Mouse (Mus musculus) MEL (cell line): ENCODE measurements around the gene Hsd17b13. TPM values are rescaled to one million over a fixed set of nuclear protein-coding genes. Genes with fewer than 3 reads are reported as not detected.

Source experiments
- DNase-seq: peaks from one replicate; pipeline ENCODE4 v3.0.0; 2011; ENCODE audit warnings: low read depth, low spot score
- H3K27ac ChIP-seq: 2 replicates; pipeline ENCODE4 v1.5.1; 2012; ENCODE audit warnings: low read depth, mild to moderate bottlenecking, control low read depth, low read length, moderate library complexity; ENCODE audit not compliant: control insufficient read depth
- H3K27me3 ChIP-seq, 2 experiments: fragments of 150-350 bp in 1 of 2; sonication (generic) in 1 of 2; 2 replicates each; pipeline ENCODE4 v1.6.1; 2012; ENCODE audit warnings: low read length in 2 of 2, mild to moderate bottlenecking in 2 of 2, improper control_type of control experiment in 1 of 2, moderate library complexity in 1 of 2; ENCODE audit not compliant: insufficient read depth in 2 of 2, control insufficient read depth in 1 of 2
- H3K36me3 ChIP-seq, 2 experiments: 2 replicates each; pipeline ENCODE4 v1.6.1; 2012 to 2014; ENCODE audit warnings: low read length in 2 of 2, improper control_type of control experiment in 1 of 2, inconsistent platforms in 1 of 2, mild to moderate bottlenecking in 1 of 2; ENCODE audit not compliant: insufficient read depth in 2 of 2, control insufficient read depth in 1 of 2
- H3K4me1 ChIP-seq, 2 experiments: fragments of 150-350 bp in 1 of 2; sonication (generic) in 1 of 2; 2 replicates each; pipeline ENCODE4 v1.6.1; 2012; ENCODE audit warnings: low read length in 2 of 2, improper control_type of control experiment in 1 of 2, mild to moderate bottlenecking in 1 of 2; ENCODE audit not compliant: insufficient read depth in 2 of 2, control insufficient read depth in 1 of 2
- H3K4me3 ChIP-seq, 2 experiments: fragments of 150-350 bp in 1 of 2; sonication (generic) in 1 of 2; 2 replicates each; pipeline ENCODE4 v1.5.1; 2012; ENCODE audit warnings: low read depth in 2 of 2, low read length in 2 of 2, mild to moderate bottlenecking in 2 of 2, moderate library complexity in 2 of 2, control low read depth in 1 of 2, improper control_type of control experiment in 1 of 2; ENCODE audit not compliant: control insufficient read depth in 1 of 2, insufficient read depth in 1 of 2
- H3K79me2 ChIP-seq: 2 replicates; pipeline ENCODE4 v1.6.1; 2012; ENCODE audit warnings: mild to moderate bottlenecking, low read length, moderate library complexity; ENCODE audit not compliant: control insufficient read depth, poor library complexity, insufficient read depth
- H3K9ac ChIP-seq: 2 replicates; pipeline ENCODE4 v1.6.1; 2012; ENCODE audit warnings: low read depth, mild to moderate bottlenecking, control low read depth, low read length, moderate library complexity; ENCODE audit not compliant: control insufficient read depth, poor library complexity, severe bottlenecking
- H3K9me3 ChIP-seq: fragments of 150-350 bp; sonication (generic); replicated peaks from 2 replicates; pipeline ENCODE4 v1.6.1; 2012; ENCODE audit warnings: mild to moderate bottlenecking, low read length, improper control_type of control experiment, moderate library complexity; ENCODE audit not compliant: insufficient read depth
- BHLHE40 ChIP-seq: IDR thresholded peaks from 2 replicates; pipeline ENCODE4 v1.6.1; 2012; ENCODE audit warnings: low read depth, mild to moderate bottlenecking, inconsistent platforms, low read length, improper control_type of control experiment, borderline replicate concordance
- CTCF ChIP-seq, 3 experiments: IDR thresholded peaks in 2 of 3; conservative IDR thresholded peaks in 1 of 3; 2 replicates each; pipeline ENCODE4 v1.5.1; 2011 to 2012; ENCODE audit warnings: low read length in 3 of 3, low read depth in 2 of 3, mild to moderate bottlenecking in 2 of 3, improper control_type of control experiment in 1 of 3, inconsistent platforms in 1 of 3, mixed read lengths in 1 of 3, moderate library complexity in 1 of 3; ENCODE audit not compliant: control insufficient read depth in 1 of 3, insufficient read depth in 1 of 3, poor library complexity in 1 of 3, severe bottlenecking in 1 of 3
- E2F4 ChIP-seq: IDR thresholded peaks from 2 replicates; pipeline ENCODE4 v1.6.1; 2011; ENCODE audit warnings: low read depth, low read length, improper control_type of control experiment, borderline replicate concordance
- ELF1 ChIP-seq: IDR thresholded peaks from 2 replicates; pipeline ENCODE4 v1.6.1; 2014; ENCODE audit warnings: low read depth, mild to moderate bottlenecking, inconsistent platforms, low read length, improper control_type of control experiment, moderate library complexity
- HCFC1 ChIP-seq: IDR thresholded peaks from 2 replicates; pipeline ENCODE4 v1.6.1; 2012; ENCODE audit warnings: low read depth, mild to moderate bottlenecking, inconsistent platforms, low read length, improper control_type of control experiment, moderate library complexity
- MAX ChIP-seq: IDR thresholded peaks from 2 replicates; pipeline ENCODE4 v1.6.1; 2011; ENCODE audit warnings: low read length, improper control_type of control experiment
- MAZ ChIP-seq: IDR thresholded peaks from 2 replicates; pipeline ENCODE4 v1.6.1; 2012; ENCODE audit warnings: low read depth, mild to moderate bottlenecking, inconsistent platforms, low read length, improper control_type of control experiment
- MYB ChIP-seq: IDR thresholded peaks from 2 replicates; pipeline ENCODE4 v1.6.1; 2011; ENCODE audit warnings: mild to moderate bottlenecking, low read depth, low read length, improper control_type of control experiment
- NELFE ChIP-seq: IDR thresholded peaks from 2 replicates; pipeline ENCODE4 v1.6.1; 2011; ENCODE audit warnings: low read depth, low read length, improper control_type of control experiment
- NRF1 ChIP-seq: IDR thresholded peaks from 2 replicates; pipeline ENCODE4 v1.6.1; 2014; ENCODE audit warnings: low read depth, mild to moderate bottlenecking, inconsistent platforms, low read length, improper control_type of control experiment, moderate library complexity; ENCODE audit not compliant: poor library complexity, insufficient read depth, severe bottlenecking
- POLR2AphosphoS2 ChIP-seq: IDR thresholded peaks from 2 replicates; pipeline ENCODE4 v1.6.1; 2011; ENCODE audit warnings: low read length, improper control_type of control experiment
- RAD21 ChIP-seq: IDR thresholded peaks from 2 replicates; pipeline ENCODE4 v1.6.1; 2011; ENCODE audit warnings: mild to moderate bottlenecking, low read depth, low read length, improper control_type of control experiment
- RCOR1 ChIP-seq: IDR thresholded peaks from 2 replicates; pipeline ENCODE4 v1.6.1; 2012; ENCODE audit warnings: low read depth, mild to moderate bottlenecking, inconsistent platforms, low read length, improper control_type of control experiment
- SIN3A ChIP-seq: IDR thresholded peaks from 2 replicates; pipeline ENCODE4 v1.6.1; 2012; ENCODE audit warnings: low read length, improper control_type of control experiment, inconsistent platforms
- SMC3 ChIP-seq: IDR thresholded peaks from 2 replicates; pipeline ENCODE4 v1.6.1; 2011; ENCODE audit warnings: low read depth, low read length, improper control_type of control experiment
- USF2 ChIP-seq, 2 experiments: IDR thresholded peaks; 2 replicates each; pipeline ENCODE4 v1.6.1; 2011 to 2012; ENCODE audit warnings: improper control_type of control experiment in 2 of 2, low read length in 2 of 2, borderline replicate concordance in 1 of 2, inconsistent platforms in 1 of 2, low read depth in 1 of 2, mild to moderate bottlenecking in 1 of 2; ENCODE audit not compliant: insufficient read depth in 1 of 2
- ZC3H11A ChIP-seq: IDR thresholded peaks from 2 replicates; pipeline ENCODE4 v1.6.1; 2012; ENCODE audit warnings: low read depth, mild to moderate bottlenecking, inconsistent platforms, low read length, improper control_type of control experiment
- ZKSCAN1 ChIP-seq: IDR thresholded peaks from 2 replicates; pipeline ENCODE4 v1.6.1; 2012; ENCODE audit warnings: low read depth, mild to moderate bottlenecking, inconsistent platforms, low read length, improper control_type of control experiment, moderate library complexity
- ZNF384 ChIP-seq: IDR thresholded peaks from 2 replicates; pipeline ENCODE4 v1.6.1; 2012; ENCODE audit warnings: low read depth, mild to moderate bottlenecking, inconsistent platforms, low read length, improper control_type of control experiment
- polyA plus RNA-seq, 2 experiments: library from polyadenylated mRNA; stranded (reverse) in 1 of 2; unstranded in 1 of 2; fragments of >175 nt in 1 of 2; fragments of >200 nt in 1 of 2; gene quantifications; 2 replicates each; pipeline versions ENCODE4 v1.2.1 to v1.2.4; 2012; ENCODE audit warnings: low replicate concordance in 2 of 2, low read depth in 1 of 2; ENCODE audit not compliant: insufficient read length in 2 of 2, insufficient read depth in 1 of 2, missing spikeins in 1 of 2
- total RNA-seq: library from RNA; depleted of rRNA; stranded (reverse); fragments of 300-350 nt; gene quantifications from 2 replicates; pipeline ENCODE4 v1.2.3, GENCODE M21; 2012

Hsd17b13 gene
- total and polyA plus RNA-seq, 3 experiments: 0.08 TPM; not detected in 2

- DNase-seq: no peak
- peaks cover 0 to 5% of the 10 kb centered on the region in 2 experiments; a peak in 3 of 4 replicates for H3K4me1 ChIP-seq
- TF ChIP-seq CTCF (IDR thresholded peaks at IDR 0.05 in 2 of 3, conservative IDR thresholded peaks at IDR 0.05 in 1 of 3; ENCODE audit: control insufficient read depth in 1 of 3, insufficient read depth in 1 of 3, low read depth in 2 of 3, low read length in 3 of 3, poor library complexity in 1 of 3, severe bottlenecking in 1 of 3) (no peak), RCOR1 (no peak), POLR2AphosphoS2 (no peak), HCFC1 (no peak), SIN3A (no peak), MAX (no peak), USF2 (IDR thresholded peaks at IDR 0.05; ENCODE audit: borderline replicate concordance in 1 of 2, insufficient read depth in 1 of 2, low read depth in 1 of 2, low read length in 2 of 2) (no peak)
These were observed 46.7 kb downstream of the Hsd17b13 start for GRCm38 (mm10) chr5:103930511-103930910.

GRCm38 (mm10) chr5:103928196-103928550 lies 49.0 kb downstream of the Hsd17b13 start:
- Histone ChIP-seq H3K4me1 (peaks cover 0 to 5% of the 10 kb centered on the region in 2 experiments; a peak in 3 of 4 replicates), H3K9ac (peak overlapping the region; percentile 73), H3K4me3 (peak overlapping the region; percentile 63 to 79; a peak in 2 of 4 replicates), H3K27me3 (no peaks in the 10 kb centered on the region), H3K9me3 (no peaks in the 10 kb centered on the region), H3K27ac (no peak overlapping the region), H3K36me3 (peaks cover 0 to 8% of the 10 kb centered on the region in 2 experiments; a peak in 2 of 4 replicates), H3K79me2 (no peaks in the 10 kb centered on the region)
- peak; percentile 13 for DNase-seq
- TF ChIP-seq RAD21 (no peak), MAZ (no peak), BHLHE40 (no peak), ELF1 (no peak), HCFC1 (no peak), ZKSCAN1 (no peak), ZC3H11A (no peak), RCOR1 (no peak), POLR2AphosphoS2 (no peak), USF2 (IDR thresholded peaks at IDR 0.05; ENCODE audit: borderline replicate concordance in 1 of 2, insufficient read depth in 1 of 2, low read depth in 1 of 2, low read length in 2 of 2) (no peak), E2F4 (no peak), NRF1 (no peak), SMC3 (no peak), MYB (no peak), NELFE (no peak), ZNF384 (no peak), CTCF (IDR thresholded peaks at IDR 0.05 in 2 of 3, conservative IDR thresholded peaks at IDR 0.05 in 1 of 3; ENCODE audit: control insufficient read depth in 1 of 3, insufficient read depth in 1 of 3, low read depth in 2 of 3, low read length in 3 of 3, poor library complexity in 1 of 3, severe bottlenecking in 1 of 3) (no peak)

More at GRCm38 (mm10) chr5:103930511-103930910, 46.7 kb downstream of the Hsd17b13 start:
- peaks cover 0 to 8% of the 10 kb centered on the region in 2 experiments; a peak in 2 of 4 replicates for H3K36me3 ChIP-seq
- no peak overlapping the region for H3K27ac ChIP-seq
- no peak overlapping the region for H3K4me3 ChIP-seq
- H3K79me2 ChIP-seq: no peaks in the 10 kb centered on the region
- no peak overlapping the region for H3K9ac ChIP-seq
- no peaks in the 10 kb centered on the region for H3K9me3 ChIP-seq
- no peaks in the 10 kb centered on the region for H3K27me3 ChIP-seq
